Mouse (Mus musculus) bone marrow, adult 2 months (tissue): ENCODE results near the gene Fbxo36.

Source experiments
- CTCF ChIP-seq: fragments of 200-500 bp; IDR thresholded peaks from 2 replicates; pipeline ENCODE4 v1.5.1; 2011; ENCODE audit warnings: low read length, control low read depth; ENCODE audit not compliant: control insufficient read depth, insufficient read depth
- POLR2A ChIP-seq: fragments of 200-500 bp; IDR thresholded peaks from 2 replicates; pipeline ENCODE4 v1.6.1; 2011; ENCODE audit warnings: low read depth, mild to moderate bottlenecking, control low read depth, low read length, borderline replicate concordance; ENCODE audit not compliant: control insufficient read depth

GRCm38 (mm10) chr1:84853721-84854120, 14.1 kb downstream of the Fbxo36 start:
- no peak for TF ChIP-seq CTCF
- TF ChIP-seq POLR2A, result no peak
